Mouse (Mus musculus) intestine, embryonic 16.5 days (tissue): ENCODE results near the gene Vamp8. TPM values are rescaled to one million over a fixed set of nuclear protein-coding genes. Genes with fewer than 3 reads are reported as not detected.

Source experiments
- ATAC-seq: fragments of 200-750 bp; cut with Nextera tagmentation; 2 replicates; pipeline ENCODE4 v1.8.0; 2017; ENCODE audit warnings: moderate TSS enrichment, moderate library complexity
- H3K27ac ChIP-seq: fragments of 300-500 bp; sonication (generic); 2 replicates; pipeline ENCODE4 v1.5.1; 2014; ENCODE audit warnings: mild to moderate bottlenecking, low read length
- H3K27me3 ChIP-seq: fragments of 300-500 bp; sonication (generic); replicated peaks from 2 replicates; pipeline ENCODE4 v1.6.1; 2014; ENCODE audit warnings: low read length, control low read depth, mixed read lengths; ENCODE audit not compliant: control insufficient read depth, insufficient read depth
- H3K36me3 ChIP-seq: fragments of 300-500 bp; sonication (generic); 2 replicates; pipeline ENCODE4 v1.6.1; 2014; ENCODE audit warnings: low read length, control low read depth; ENCODE audit not compliant: control insufficient read depth, insufficient read depth
- H3K4me1 ChIP-seq: fragments of 300-500 bp; sonication (generic); 2 replicates; pipeline ENCODE4 v1.6.1; 2014; ENCODE audit warnings: low read length, control low read depth, mixed read lengths; ENCODE audit not compliant: control insufficient read depth, insufficient read depth
- H3K4me2 ChIP-seq: fragments of 300-500 bp; sonication (generic); 2 replicates; pipeline ENCODE4 v1.6.1; 2014; ENCODE audit warnings: low read depth, low read length, control low read depth
- H3K4me3 ChIP-seq: fragments of 300-500 bp; sonication (generic); 2 replicates; pipeline ENCODE4 v1.5.1; 2014; ENCODE audit warnings: mild to moderate bottlenecking, low read length
- H3K9ac ChIP-seq: fragments of 300-500 bp; sonication (generic); 2 replicates; pipeline ENCODE4 v1.6.1; 2014; ENCODE audit warnings: low read depth, low read length
- H3K9me3 ChIP-seq: fragments of 300-500 bp; sonication (generic); 2 replicates; pipeline ENCODE4 v1.6.1; 2016; ENCODE audit warnings: low read length, control low read depth; ENCODE audit not compliant: control insufficient read depth
- WGBS: fragments of 180-500 bp; shearing (Covaris S2); extraction: QIAGEN DNeasy Blood & Tissue Kit; methylation state at CpG from one replicate; pipeline ENCODE4 v1.1.7; 2014; 5-methylcytosine and 5-hydroxymethylcytosine counted together
- polyA plus RNA-seq: library from polyadenylated mRNA; unstranded; fragments of >200 nt; fragmentation: Nextera tagmentation; extraction: Ambion mirVana; gene quantifications from 2 replicates; pipeline ENCODE4 v1.2.1, GENCODE M21; 2015

The Vamp8 gene
- polyA plus RNA-seq, 1 experiment from 2014 or later = 251 TPM

DNA sequence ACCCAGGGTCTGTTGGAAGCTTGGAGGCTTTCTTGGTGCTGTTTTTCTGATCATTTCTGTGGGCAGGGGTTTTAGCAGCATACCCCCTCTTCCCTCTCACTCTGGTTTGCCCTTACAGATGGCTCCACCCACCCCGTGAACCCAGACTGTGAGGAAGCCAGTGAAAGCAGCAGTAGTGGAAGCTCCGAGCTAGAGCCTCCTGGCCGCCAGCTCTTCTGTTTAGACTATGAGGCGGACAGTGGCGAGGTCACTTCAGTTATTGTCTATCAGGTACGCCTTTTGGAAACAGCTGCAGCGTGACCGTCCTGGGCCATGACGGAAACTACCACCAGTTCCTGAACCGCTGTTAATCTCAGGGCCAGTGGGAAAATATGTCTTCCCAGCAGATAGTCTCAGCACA lies 42.1 kb downstream of the Vamp8 start:
- H3K4me1 ChIP-seq = peaks cover 24% of the 10 kb centered on the region
- no peaks in the 10 kb centered on the region for H3K9me3 ChIP-seq
- H3K4me3 ChIP-seq = peak overlapping the region; percentile 88; the same call in 1 of the 2 replicates
- no peak overlapping the region for H3K27ac ChIP-seq
- H3K9ac ChIP-seq = no peak overlapping the region
- H3K4me2 ChIP-seq = peak overlapping the region; percentile 82
- peaks cover 8% of the 10 kb centered on the region; the same call in 1 of the 2 replicates for H3K36me3 ChIP-seq
- no peaks in the 10 kb centered on the region for H3K27me3 ChIP-seq
- WGBS = 68% methylated on average over 10 of the region's 10 CpGs
- no peak for ATAC-seq

- peak within 1 kb of the TSS; percentile 93 for H3K27ac ChIP-seq
- peaks cover 8% of the 10 kb centered on the region; the same call in 1 of the 2 replicates for H3K36me3 ChIP-seq
- WGBS = under 1% methylated on average over 72 of the region's 72 CpGs
- no peaks in the 10 kb centered on the region for H3K27me3 ChIP-seq
- H3K4me1 ChIP-seq = peaks cover 24% of the 10 kb centered on the region
- peak; percentile 79 for ATAC-seq
- peak within 1 kb of the TSS; percentile 98 for H3K9ac ChIP-seq
- peak within 1 kb of the TSS; percentile 82 for H3K4me2 ChIP-seq
- H3K9me3 ChIP-seq = no peaks in the 10 kb centered on the region
- peak within 1 kb of the TSS; percentile 88 for H3K4me3 ChIP-seq
These were observed 43.1 kb downstream of the Vamp8 start, which contains the start of gene 0610030E20Rik for GRCm38 (mm10) chr6:72347166-72347941. Gene 0610030E20Rik, plus strand, starts transcription at chr6:72347317.

GRCm38 (mm10) chr6:72346261-72346660 lies 44.2 kb downstream of the Vamp8 start:
- H3K27ac ChIP-seq = no peak overlapping the region
- peaks cover 8% of the 10 kb centered on the region; the same call in 1 of the 2 replicates for H3K36me3 ChIP-seq
- H3K4me2 ChIP-seq = no peak overlapping the region
- 88% methylated on average over 4 of the region's 4 CpGs for WGBS
- H3K9ac ChIP-seq = no peak overlapping the region
- no peak overlapping the region for H3K4me3 ChIP-seq
- no peaks in the 10 kb centered on the region for H3K9me3 ChIP-seq
- ATAC-seq = no peak
- peaks cover 22% of the 10 kb centered on the region for H3K4me1 ChIP-seq
- no peaks in the 10 kb centered on the region for H3K27me3 ChIP-seq

DNA sequence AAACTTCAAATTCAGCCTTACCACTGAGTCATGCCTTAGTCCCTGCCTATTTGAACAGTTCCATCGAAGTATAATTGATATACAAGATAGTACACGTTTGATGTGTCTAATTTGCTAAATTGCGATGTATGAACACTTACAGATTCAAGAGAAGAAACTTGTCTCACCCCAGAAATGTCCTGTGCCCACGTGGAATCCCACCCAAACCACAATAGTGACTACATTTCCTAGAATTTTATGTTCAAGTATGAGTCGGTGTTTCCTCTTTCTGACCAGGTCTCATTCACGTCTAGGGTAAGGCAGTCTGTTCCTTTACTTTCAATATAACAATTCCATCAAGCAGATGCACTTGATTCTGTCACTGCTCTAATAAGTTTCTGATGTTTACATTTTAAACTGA lies 44.9 kb downstream of the Vamp8 start:
- H3K9ac ChIP-seq = peak overlapping the region; percentile 89; the same call in 1 of the 2 replicates
- no peak overlapping the region for H3K27ac ChIP-seq
- H3K27me3 ChIP-seq = no peaks in the 10 kb centered on the region
- H3K36me3 ChIP-seq = peaks cover 8% of the 10 kb centered on the region; the same call in 1 of the 2 replicates
- H3K9me3 ChIP-seq = no peaks in the 10 kb centered on the region
- ATAC-seq = no peak
- H3K4me2 ChIP-seq = peak overlapping the region; percentile 94; the same call in 1 of the 2 replicates
- H3K4me3 ChIP-seq = peak overlapping the region; percentile 93; the same call in 1 of the 2 replicates
- H3K4me1 ChIP-seq = peaks cover 20% of the 10 kb centered on the region
- WGBS = 49% methylated on average over 6 of the region's 6 CpGs

DNA sequence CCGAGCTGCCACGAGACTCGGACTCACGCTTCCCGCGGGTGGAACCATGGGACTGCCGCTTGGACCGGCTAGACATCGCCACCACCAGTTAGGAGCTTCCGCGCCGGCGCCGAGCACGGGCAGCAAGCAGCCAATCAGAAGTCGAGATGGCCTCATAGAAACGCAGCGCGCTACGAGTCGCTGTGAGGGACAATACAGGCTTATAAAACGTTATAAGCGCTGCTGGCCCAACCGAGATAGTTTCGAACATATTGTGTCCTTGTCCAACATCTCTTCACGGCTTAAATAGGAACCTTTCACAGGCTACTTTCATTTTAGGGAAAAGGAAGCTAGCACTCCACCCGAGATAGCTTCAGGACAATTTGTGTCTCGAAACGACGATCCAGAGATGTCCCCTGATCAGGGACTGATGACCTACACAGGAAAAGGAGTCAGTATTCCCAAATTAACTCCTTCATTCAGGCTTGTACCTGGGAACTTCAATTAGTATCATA lies 45.4 kb downstream of the Vamp8 start, which contains the start of gene Usp39:
TSS of gene Usp39 (minus strand) at position 111 of the 494 bp plus-strand sequence.
- Histone ChIP-seq H3K9me3 (no peaks in the 10 kb centered on the region), H3K9ac (peak within 1 kb of the TSS; percentile 89), H3K27ac (peak within 1 kb of the TSS; percentile 61), H3K36me3 (peaks cover 5% of the 10 kb centered on the region; the same call in 1 of the 2 replicates), H3K4me2 (peak within 1 kb of the TSS; percentile 94), H3K27me3 (no peaks in the 10 kb centered on the region), H3K4me3 (peak within 1 kb of the TSS; percentile 93), H3K4me1 (peaks cover 20% of the 10 kb centered on the region)
- under 1% methylated on average over 30 of the region's 30 CpGs for WGBS
- ATAC-seq = peak; percentile 82

DNA sequence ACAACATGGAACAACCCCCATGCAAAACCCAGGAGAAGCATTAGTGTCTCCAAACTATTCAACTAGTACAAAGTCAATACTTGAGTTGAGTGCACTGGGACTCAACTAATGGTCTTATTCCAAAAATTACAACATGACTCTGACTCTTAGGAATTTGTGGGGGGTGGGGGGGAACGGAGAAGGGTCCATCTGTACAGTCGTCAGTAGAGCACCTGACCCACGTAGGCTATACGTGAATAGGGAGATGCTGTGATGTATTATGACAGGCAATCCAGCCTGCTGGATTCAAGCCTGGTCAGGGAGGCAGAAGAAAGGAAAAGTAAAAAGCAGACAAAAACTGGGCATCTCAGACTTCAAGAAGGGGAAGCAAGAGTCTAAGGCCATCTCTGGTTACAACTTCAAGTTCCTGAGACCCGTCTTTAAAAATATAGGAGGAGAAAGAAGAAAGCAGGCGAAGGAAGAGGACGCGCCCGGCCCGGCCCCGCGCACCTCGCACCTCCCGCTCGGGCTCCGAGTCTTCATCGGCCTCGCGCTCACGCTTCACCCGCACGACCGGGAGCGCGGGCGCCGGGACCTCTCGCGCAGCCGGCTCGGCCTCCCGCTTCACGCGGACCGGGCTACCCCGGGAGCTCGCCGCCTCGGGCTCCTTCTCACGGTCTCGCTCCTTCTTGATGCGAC lies 46.0 kb downstream of the Vamp8 start:
- H3K27ac ChIP-seq = peak overlapping the region; percentile 61
- H3K4me3 ChIP-seq = peak overlapping the region; percentile 93
- H3K36me3 ChIP-seq = peaks cover 5% of the 10 kb centered on the region; the same call in 1 of the 2 replicates
- WGBS = under 1% methylated on average over 42 of the region's 42 CpGs
- peak overlapping the region; percentile 94 for H3K4me2 ChIP-seq
- H3K9me3 ChIP-seq = no peaks in the 10 kb centered on the region
- H3K4me1 ChIP-seq = peaks cover 20% of the 10 kb centered on the region
- peak overlapping the region; percentile 89 for H3K9ac ChIP-seq
- peak; percentile 61 for ATAC-seq
- H3K27me3 ChIP-seq = no peaks in the 10 kb centered on the region

GRCm38 (mm10) chr6:72340481-72340880 lies 50.0 kb downstream of the Vamp8 start:
- Histone ChIP-seq H3K4me1 (peaks cover 9% of the 10 kb centered on the region), H3K36me3 (peaks cover 12% of the 10 kb centered on the region), H3K27me3 (no peaks in the 10 kb centered on the region), H3K9ac (no peak overlapping the region), H3K9me3 (no peaks in the 10 kb centered on the region), H3K4me3 (no peak overlapping the region), H3K4me2 (no peak overlapping the region), H3K27ac (no peak overlapping the region)
- WGBS = 53% methylated on average over 2 of the region's 2 CpGs
- ATAC-seq = no peak
